Mouse (Mus musculus) limb, embryonic 14.5 days (tissue): ENCODE results near the gene Gm45713. TPM values are rescaled to one million over a fixed set of nuclear protein-coding genes. Genes with fewer than 3 reads are reported as not detected.

Source experiments
- ATAC-seq: fragments of 200-750 bp; cut with Nextera tagmentation; 2 replicates; pipeline ENCODE4 v1.8.0; 2017; ENCODE audit warnings: low read depth, moderate number of reproducible peaks, moderate TSS enrichment; ENCODE audit not compliant: low FRiP score
- DNase-seq: peaks from one replicate; pipeline ENCODE4 v3.0.0-alpha.2; 2015; ENCODE audit warnings: low spot score
- H3K27ac ChIP-seq: fragments of 300-500 bp; sonication (generic); replicated peaks from 2 replicates; pipeline ENCODE4 v1.5.1; 2014; ENCODE audit warnings: low read depth, mild to moderate bottlenecking, low read length, moderate library complexity, mixed read lengths
- H3K27me3 ChIP-seq: fragments of 300-500 bp; sonication (generic); 2 replicates; pipeline ENCODE4 v1.6.1; 2014; ENCODE audit warnings: low read length, mixed read lengths; ENCODE audit not compliant: control insufficient read depth, insufficient read depth
- H3K36me3 ChIP-seq: fragments of 300-500 bp; sonication (generic); 2 replicates; pipeline ENCODE4 v1.6.1; 2014; ENCODE audit warnings: mild to moderate bottlenecking, low read length, moderate library complexity, mixed read lengths; ENCODE audit not compliant: control insufficient read depth, insufficient read depth
- H3K4me1 ChIP-seq: fragments of 300-500 bp; sonication (generic); 2 replicates; pipeline ENCODE4 v1.6.1; 2014; ENCODE audit warnings: antibody characterized with exemption, low read length, mixed read lengths; ENCODE audit not compliant: control insufficient read depth, insufficient read depth
- H3K4me2 ChIP-seq: fragments of 300-500 bp; sonication (generic); replicated peaks from 2 replicates; pipeline ENCODE4 v1.6.1; 2014; ENCODE audit warnings: low read depth, mild to moderate bottlenecking, low read length, moderate library complexity; ENCODE audit not compliant: severe bottlenecking
- H3K4me3 ChIP-seq: fragments of 300-500 bp; sonication (generic); replicated peaks from 2 replicates; pipeline ENCODE4 v1.5.1; 2014; ENCODE audit warnings: low read length
- H3K9ac ChIP-seq: fragments of 300-500 bp; sonication (generic); 2 replicates; pipeline ENCODE4 v1.6.1; 2014; ENCODE audit warnings: mild to moderate bottlenecking, low read depth, low read length, moderate library complexity; ENCODE audit not compliant: severe bottlenecking
- H3K9me3 ChIP-seq: fragments of 300-500 bp; sonication (generic); 2 replicates; pipeline ENCODE4 v1.6.1; 2016; ENCODE audit warnings: low read length; ENCODE audit not compliant: control insufficient read depth
- POLR2A ChIP-seq: fragments of 200-500 bp; IDR thresholded peaks from 2 replicates; pipeline ENCODE4 v1.8.0; 2012; ENCODE audit warnings: inconsistent platforms, mild to moderate bottlenecking, moderate library complexity, borderline replicate concordance; ENCODE audit not compliant: insufficient read depth, insufficient read length; ENCODE audit errors: extremely low read depth
- whole genome bisulfite sequencing: fragments of 180-500 bp; shearing (Covaris S2); extraction: QIAGEN DNeasy Blood & Tissue Kit; methylation state at CpG from one replicate; pipeline ENCODE4 v1.1.7; 2014; 5-methylcytosine and 5-hydroxymethylcytosine counted together
- polyA plus RNA-seq, 2 experiments: library from polyadenylated mRNA; depleted of rRNA in 1 of 2; stranded (reverse) in 1 of 2; unstranded in 1 of 2; fragments of >200 nt; fragmentation: Nextera tagmentation in 1 of 2; extraction: Ambion mirVana in 1 of 2; gene quantifications; 2 replicates each; pipeline versions ENCODE4 v1.2.1 to v1.2.3; 2012 to 2014

Gm45713 gene
- polyA plus RNA-seq, 2 experiments = 0.31 to 1.4 TPM

- no peak overlapping the region for H3K27ac ChIP-seq
- H3K27me3 ChIP-seq = peaks cover 63% of the 10 kb centered on the region
- H3K4me1 ChIP-seq = 0 out of 2 replicates have a peak, but pooled peaks cover 4% of the 10 kb centered on the region
- H3K9me3 ChIP-seq = peaks cover 19% of the 10 kb centered on the region
- H3K36me3 ChIP-seq = no peaks in the 10 kb centered on the region
- no peak overlapping the region for H3K9ac ChIP-seq
- H3K4me2 ChIP-seq = no peak overlapping the region
- H3K4me3 ChIP-seq = no peak overlapping the region
- DNase-seq (no peak), ATAC-seq (no peak)
- TF ChIP-seq POLR2A = no peak
- WGBS = 8% methylated on average over 24 of the region's 24 CpGs
These were observed 32.6 kb upstream of the Gm45713 start for GRCm38 (mm10) chr7:45168656-45169055.

DNA sequence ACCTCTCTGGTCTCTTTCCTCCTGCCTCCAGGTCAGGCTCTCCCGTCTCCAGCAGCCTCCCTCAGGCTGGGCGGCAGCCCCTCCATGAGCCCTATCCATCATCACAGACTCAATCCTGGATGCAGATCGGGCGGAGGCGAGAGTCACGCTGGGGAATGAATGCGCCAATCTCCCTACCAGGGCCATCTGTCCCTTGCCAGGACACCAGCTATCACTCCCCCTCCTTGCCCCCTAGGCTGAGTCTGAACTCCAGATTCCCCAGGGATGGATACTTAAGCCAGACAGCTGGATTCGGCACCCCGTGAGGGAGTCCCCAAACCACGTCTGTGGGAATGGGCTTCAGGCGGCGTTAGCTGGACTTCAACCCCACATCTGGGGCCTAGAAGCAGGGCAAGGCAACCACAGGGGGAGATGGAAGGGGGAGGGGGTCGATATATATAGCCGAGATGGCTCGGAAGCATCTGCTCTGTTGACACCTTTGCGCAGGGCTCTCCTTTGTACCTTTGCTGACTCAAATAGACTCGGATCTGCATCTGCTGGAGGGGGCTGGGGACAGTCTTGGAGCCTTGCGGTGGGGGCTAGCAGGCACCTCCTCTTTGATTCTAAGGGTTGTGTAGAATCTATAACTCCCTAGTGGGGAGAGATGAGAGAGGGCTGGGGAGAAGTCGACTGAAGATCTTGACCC, 31.9 kb upstream of the Gm45713 start:
- Histone ChIP-seq H3K4me3 (no peak overlapping the region), H3K36me3 (no peaks in the 10 kb centered on the region), H3K4me1 (0 out of 2 replicates have a peak, but pooled peaks cover 4% of the 10 kb centered on the region), H3K4me2 (no peak overlapping the region), H3K9ac (no peak overlapping the region), H3K27me3 (peaks cover 70% of the 10 kb centered on the region), H3K27ac (no peak overlapping the region), H3K9me3 (peaks cover 19% of the 10 kb centered on the region)
- ATAC-seq (no peak), DNase-seq (no peak)
- no peak for TF ChIP-seq POLR2A
- 3% methylated on average over 19 of the region's 19 CpGs for WGBS

GRCm38 (mm10) chr7:45166950-45167401, 30.9 kb upstream of the Gm45713 start:
- no peak overlapping the region for H3K4me3 ChIP-seq
- H3K27ac ChIP-seq = no peak overlapping the region
- no peak for DNase-seq
- peaks cover 19% of the 10 kb centered on the region for H3K9me3 ChIP-seq
- TF ChIP-seq POLR2A = no peak
- H3K4me1 ChIP-seq = 0 out of 2 replicates have a peak, but pooled peaks cover 4% of the 10 kb centered on the region
- ATAC-seq = no peak
- WGBS = 22% methylated on average over 10 of the region's 10 CpGs
- no peak overlapping the region for H3K4me2 ChIP-seq
- H3K36me3 ChIP-seq = no peaks in the 10 kb centered on the region
- H3K27me3 ChIP-seq = peaks cover 76% of the 10 kb centered on the region
- no peak overlapping the region for H3K9ac ChIP-seq

DNA sequence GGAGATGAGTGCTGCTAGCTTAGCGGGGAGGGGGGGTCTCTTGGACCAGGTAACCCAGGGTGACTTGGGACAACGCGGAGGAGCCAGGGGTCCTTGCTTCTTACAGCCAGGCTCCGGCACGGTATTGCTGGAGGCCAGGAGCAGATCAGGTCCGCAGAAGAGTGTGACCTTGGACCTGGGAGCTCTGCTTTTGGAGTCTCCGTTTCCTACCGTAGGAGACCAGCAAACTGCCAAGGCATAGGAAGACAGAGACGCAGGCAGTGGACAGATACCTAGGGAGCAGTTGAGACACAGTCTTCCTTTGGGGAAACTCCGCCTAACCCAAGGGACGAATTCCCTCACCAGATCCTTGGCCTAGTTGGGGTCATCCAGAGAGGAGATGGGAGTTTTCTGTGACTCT, 29.7 kb upstream of the Gm45713 start:
- no peak overlapping the region for H3K4me3 ChIP-seq
- H3K4me1 ChIP-seq = 0 out of 2 replicates have a peak, but pooled peaks cover 4% of the 10 kb centered on the region
- no peak for DNase-seq
- TF ChIP-seq POLR2A = no peak
- peaks cover 76% of the 10 kb centered on the region for H3K27me3 ChIP-seq
- H3K9ac ChIP-seq = no peak overlapping the region
- H3K4me2 ChIP-seq = no peak overlapping the region
- no peak overlapping the region for H3K27ac ChIP-seq
- peaks cover 19% of the 10 kb centered on the region for H3K9me3 ChIP-seq
- WGBS = 48% methylated on average over 11 of the region's 11 CpGs
- no peak for ATAC-seq
- no peaks in the 10 kb centered on the region for H3K36me3 ChIP-seq

GRCm38 (mm10) chr7:45164833-45165232, 28.8 kb upstream of the Gm45713 start:
- Histone ChIP-seq H3K9me3 (peaks cover 11% of the 10 kb centered on the region), H3K36me3 (peaks cover 8% of the 10 kb centered on the region), H3K4me1 (0 out of 2 replicates have a peak, but pooled peaks cover 4% of the 10 kb centered on the region), H3K4me3 (no peak overlapping the region), H3K4me2 (no peak overlapping the region), H3K9ac (no peak overlapping the region), H3K27ac (no peak overlapping the region), H3K27me3 (peaks cover 74% of the 10 kb centered on the region)
- ATAC-seq = no peak
- DNase-seq = no peak
- no peak for TF ChIP-seq POLR2A
- 75% methylated on average over 5 of the region's 5 CpGs for WGBS
